Mouse (Mus musculus) liver, embryonic 14.5 days (tissue): ENCODE measurements around the gene Ifnl2.

ENCODE experiments used
- CTCF ChIP-seq: IDR thresholded peaks from 2 replicates; pipeline ENCODE4 v1.5.1; 2016; ENCODE audit warnings: antibody characterized with exemption, low read depth, control low read depth
- EP300 ChIP-seq: IDR thresholded peaks from 2 replicates; pipeline ENCODE4 v1.6.1; 2016; ENCODE audit warnings: antibody characterized with exemption, low read depth

DNA sequence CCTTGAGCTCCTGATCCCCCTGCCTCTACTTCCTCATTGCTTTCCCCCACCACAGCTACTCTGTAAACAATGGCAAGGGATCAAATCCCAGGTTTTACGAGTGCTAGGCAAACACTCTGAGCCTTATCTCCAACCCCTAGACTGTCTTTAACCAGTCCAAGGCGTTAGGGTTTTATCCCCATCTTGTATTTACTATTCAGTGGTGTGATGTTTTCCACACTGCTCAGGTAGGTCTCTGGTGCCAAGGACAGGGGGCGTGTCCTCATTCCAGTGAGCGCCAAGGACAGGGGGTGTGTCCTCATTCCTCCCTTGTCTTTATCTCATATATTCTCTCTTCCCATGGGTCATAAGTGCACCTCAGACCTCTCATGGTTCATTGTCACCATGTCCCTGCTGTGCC, 30.3 kb upstream of the Ifnl2 start, which contains the start of gene Sycn:
- TF ChIP-seq CTCF (no peak), EP300 (no peak)
